Mouse (Mus musculus): ENCODE data around the gene Nup62cl. TPM values are rescaled to one million over a fixed set of nuclear protein-coding genes. Genes with fewer than 3 reads are reported as not detected.

Nup62cl gene
- polyA plus RNA-seq (2014; fragmentation: Nextera tagmentation; extraction: Ambion mirVana) = 3.7 and 5.8 TPM in 2 replicates

DNA sequence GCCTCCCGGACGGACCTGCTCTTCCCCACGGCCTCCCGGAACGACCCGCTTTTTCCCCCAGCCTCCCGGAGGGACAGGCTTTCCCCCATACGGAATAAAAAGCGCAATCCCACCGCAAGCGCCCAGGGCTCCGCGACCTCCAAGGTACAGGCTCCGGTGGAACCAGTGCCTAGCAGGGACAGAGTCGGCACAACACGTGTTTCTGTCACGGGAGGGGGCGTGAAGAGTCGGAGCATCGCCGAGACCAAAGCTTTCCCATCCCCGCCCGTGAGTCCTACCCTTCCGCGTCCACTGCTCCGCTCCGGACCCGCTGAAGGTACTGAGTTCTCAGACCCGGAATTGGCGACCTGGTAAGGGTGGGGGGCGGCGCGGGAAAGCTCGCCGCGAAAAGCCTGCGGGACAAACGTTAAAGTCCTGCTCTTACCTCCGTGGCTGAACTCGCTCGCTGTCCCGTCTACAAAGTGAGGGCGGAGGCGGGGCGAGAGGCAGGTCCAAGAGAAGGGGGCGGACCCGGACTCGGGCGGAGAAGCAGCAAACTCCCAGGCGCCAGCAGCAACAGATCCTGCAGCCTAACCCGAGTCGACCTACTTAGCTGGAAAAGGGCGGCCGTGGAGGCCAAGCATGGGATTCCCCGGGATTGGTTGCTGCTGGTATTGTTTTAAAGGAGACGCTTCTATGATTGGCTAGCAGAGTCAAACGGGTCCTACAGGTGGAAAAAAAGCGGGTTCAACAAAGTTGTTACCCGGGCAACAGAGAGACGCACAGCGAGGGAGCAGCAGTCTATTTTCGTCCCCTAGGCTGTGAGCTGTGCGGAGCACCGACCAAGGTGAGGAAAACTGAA lies at the start of gene Nup62cl, which contains the start of gene Pih1h3b:
TSS of gene Nup62cl (minus strand) at position 578 of the 841 bp plus-strand sequence.
TSS of gene Pih1h3b (plus strand) at position 745 of the 841 bp plus-strand sequence.
- DNase-seq (ENCODE audit: low spot score) (peak; percentile 59), ATAC-seq (ENCODE audit: insufficient read depth, low FRiP score, low TSS enrichment) (peak; percentile 68)
- Histone ChIP-seq H3K4me2 (ENCODE audit: low read depth) (peak within 1 kb of the TSS; percentile 48), H3K27ac (ENCODE audit: low read depth, low read length) (no peak within 1 kb of the TSS), H3K9ac (ENCODE audit: low read length) (no peak within 1 kb of the TSS), H3K4me1 (ENCODE audit: control insufficient read depth, insufficient read depth, low read length) (no peaks in the 10 kb centered on the region), H3K9me3 (ENCODE audit: control insufficient read depth, low read length) (no peaks in the 10 kb centered on the region), H3K27me3 (ENCODE audit: control insufficient read depth, insufficient read depth, low read length) (peaks cover 18% of the 10 kb centered on the region), H3K4me3 (ENCODE audit: low read depth, low read length) (peak within 1 kb of the TSS; percentile 29), H3K36me3 (ENCODE audit: control insufficient read depth, insufficient read depth, low read length) (no peaks in the 10 kb centered on the region)
- 22% methylated on average over 59 of the region's 64 CpGs for WGBS

DNA sequence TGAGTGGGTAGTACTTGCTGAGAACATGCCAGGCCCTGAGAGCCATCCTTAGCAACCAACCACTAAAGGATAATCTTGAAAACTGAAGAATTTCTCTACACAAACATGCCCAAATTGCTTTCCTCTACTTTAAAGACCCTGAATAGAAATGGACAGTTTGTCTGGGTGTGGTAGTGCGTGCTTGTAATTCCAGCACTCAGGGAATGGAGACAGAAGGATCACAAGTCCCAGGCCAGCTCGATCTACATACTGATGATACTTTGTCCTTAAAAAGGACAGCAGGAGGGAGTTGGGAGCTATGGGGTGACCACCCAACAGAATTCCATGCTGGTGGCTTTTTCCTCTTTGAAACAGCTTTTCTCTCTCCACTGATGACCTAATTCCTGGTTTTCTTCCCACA lies 31.6 kb upstream of the Nup62cl start:
- no peak overlapping the region for H3K4me2 ChIP-seq (ENCODE audit: low read depth)
- H3K4me1 ChIP-seq (ENCODE audit: control insufficient read depth, insufficient read depth, low read length) = no peaks in the 10 kb centered on the region
- no peaks in the 10 kb centered on the region for H3K36me3 ChIP-seq (ENCODE audit: control insufficient read depth, insufficient read depth, low read length)
- H3K9ac ChIP-seq (ENCODE audit: low read length) = no peak overlapping the region
- no peak overlapping the region for H3K4me3 ChIP-seq (ENCODE audit: low read depth, low read length)
- H3K27ac ChIP-seq (ENCODE audit: low read depth, low read length) = no peak overlapping the region
- ATAC-seq (ENCODE audit: insufficient read depth, low FRiP score, low TSS enrichment) (no peak), DNase-seq (ENCODE audit: low spot score) (no peak)
- 83% methylated on average over 2 of the region's 2 CpGs for WGBS
- H3K27me3 ChIP-seq (ENCODE audit: control insufficient read depth, insufficient read depth, low read length) = no peaks in the 10 kb centered on the region
- H3K9me3 ChIP-seq (ENCODE audit: control insufficient read depth, low read length) = no peaks in the 10 kb centered on the region

DNA sequence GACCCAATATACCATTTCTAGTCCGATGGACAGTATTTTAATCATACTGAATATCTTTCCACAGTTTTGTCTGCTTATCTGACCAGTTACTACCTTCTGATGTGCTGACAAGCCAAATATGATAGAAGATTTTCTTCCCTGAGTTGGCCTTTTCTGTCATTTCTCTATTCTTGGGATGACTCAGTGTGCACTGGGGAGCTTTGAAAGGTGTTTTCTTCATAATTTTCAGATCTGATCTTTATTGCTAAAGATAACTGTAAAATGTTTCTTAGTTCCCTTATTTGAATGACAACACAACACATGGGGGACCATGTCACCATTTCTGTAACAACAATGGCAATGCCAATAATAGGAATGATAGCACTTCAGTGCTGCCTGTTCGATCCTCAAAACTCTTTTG lies 20.0 kb upstream of the Nup62cl start:
- Histone ChIP-seq H3K4me3 (ENCODE audit: low read depth, low read length) (no peak overlapping the region), H3K27me3 (ENCODE audit: control insufficient read depth, insufficient read depth, low read length) (no peaks in the 10 kb centered on the region), H3K36me3 (ENCODE audit: control insufficient read depth, insufficient read depth, low read length) (no peaks in the 10 kb centered on the region), H3K9me3 (ENCODE audit: control insufficient read depth, low read length) (no peaks in the 10 kb centered on the region), H3K9ac (ENCODE audit: low read length) (no peak overlapping the region), H3K27ac (ENCODE audit: low read depth, low read length) (no peak overlapping the region), H3K4me2 (ENCODE audit: low read depth) (no peak overlapping the region), H3K4me1 (ENCODE audit: control insufficient read depth, insufficient read depth, low read length) (no peaks in the 10 kb centered on the region)
- ATAC-seq (ENCODE audit: insufficient read depth, low FRiP score, low TSS enrichment) = no peak
- no peak for DNase-seq (ENCODE audit: low spot score)
- WGBS = 87% methylated on average over 2 of the region's 2 CpGs

DNA sequence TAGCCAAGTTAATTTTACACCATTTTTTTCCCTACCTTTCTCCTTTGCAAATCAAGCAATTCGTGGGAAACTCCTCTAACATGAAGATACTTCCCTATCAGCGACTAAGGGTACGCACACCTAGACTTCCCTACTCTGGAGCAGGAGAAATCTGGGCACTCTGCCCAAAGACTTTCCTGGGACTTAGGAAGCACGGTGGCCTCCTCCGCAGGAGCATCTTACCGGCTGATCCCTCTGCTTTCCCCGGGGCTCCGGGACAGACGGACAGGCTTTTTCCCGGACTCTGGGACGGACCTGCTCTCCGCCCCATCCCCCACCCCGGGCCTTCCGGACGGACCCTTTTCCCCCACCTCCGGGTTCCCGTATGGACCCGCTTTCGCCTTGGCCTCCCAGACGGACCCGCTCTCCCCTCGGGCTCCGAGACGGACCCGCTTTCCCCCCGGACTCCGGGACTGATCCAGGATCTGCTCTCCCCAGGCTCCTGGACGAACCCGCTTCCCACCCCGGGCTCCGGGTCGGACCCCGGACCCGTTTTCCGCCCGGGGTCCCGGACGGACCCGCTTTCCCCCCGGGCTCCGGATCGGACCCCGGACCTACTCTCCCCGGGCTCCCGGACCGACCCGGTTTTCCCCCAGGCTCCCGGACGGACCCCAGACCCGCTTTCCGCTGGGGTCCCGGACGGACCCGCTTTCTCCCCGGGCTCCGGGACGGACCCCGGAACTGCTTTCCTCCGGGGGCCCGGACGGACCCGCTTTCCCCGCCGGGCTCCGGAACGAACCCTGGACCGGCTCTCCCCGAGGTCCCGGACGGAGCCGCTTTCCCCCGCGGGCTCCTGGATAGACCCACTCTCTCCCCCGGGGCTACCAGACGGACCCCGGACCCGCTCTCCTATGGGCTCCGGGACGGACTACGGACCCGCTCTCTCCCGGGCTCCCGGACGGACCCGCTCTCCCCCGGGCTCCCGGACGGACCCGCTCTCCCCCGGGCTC lies 1.3 kb downstream of the Nup62cl start:
- no peak overlapping the region for H3K9ac ChIP-seq (ENCODE audit: low read length)
- H3K4me3 ChIP-seq (ENCODE audit: low read depth, low read length) = peak overlapping the region; percentile 29
- 19% methylated on average over 54 of the region's 90 CpGs for WGBS
- H3K36me3 ChIP-seq (ENCODE audit: control insufficient read depth, insufficient read depth, low read length) = no peaks in the 10 kb centered on the region
- no peak for ATAC-seq (ENCODE audit: insufficient read depth, low FRiP score, low TSS enrichment)
- DNase-seq (ENCODE audit: low spot score) = peak; percentile 18
- no peak overlapping the region for H3K27ac ChIP-seq (ENCODE audit: low read depth, low read length)
- H3K4me2 ChIP-seq (ENCODE audit: low read depth) = peak overlapping the region; percentile 48
- no peaks in the 10 kb centered on the region for H3K4me1 ChIP-seq (ENCODE audit: control insufficient read depth, insufficient read depth, low read length)
- no peaks in the 10 kb centered on the region for H3K9me3 ChIP-seq (ENCODE audit: control insufficient read depth, low read length)
- peaks cover 18% of the 10 kb centered on the region for H3K27me3 ChIP-seq (ENCODE audit: control insufficient read depth, insufficient read depth, low read length)

DNA sequence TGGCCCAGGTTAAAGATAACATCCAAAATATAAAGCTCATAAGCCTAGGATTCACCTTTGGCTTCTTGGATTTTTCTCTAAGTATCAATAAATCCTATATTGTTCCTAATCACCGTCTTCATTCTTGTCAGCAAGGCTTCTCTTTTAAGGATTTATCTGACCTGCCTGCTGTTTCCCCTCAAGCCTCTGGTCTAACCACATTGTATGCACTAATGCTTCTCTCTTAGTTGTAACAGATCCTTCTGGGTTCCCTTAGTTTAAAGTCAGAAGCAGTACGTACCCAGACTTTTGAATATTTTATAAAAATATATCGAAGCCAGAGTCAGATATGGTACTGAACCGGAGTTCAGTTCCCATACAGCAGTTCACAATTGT lies 63.8 kb downstream of the Nup62cl start:
- no peak for DNase-seq (ENCODE audit: low spot score)
- Histone ChIP-seq H3K27ac (ENCODE audit: low read depth, low read length) (no peak overlapping the region), H3K9ac (ENCODE audit: low read length) (no peak overlapping the region), H3K4me2 (ENCODE audit: low read depth) (no peak overlapping the region), H3K4me3 (ENCODE audit: low read depth, low read length) (peak overlapping the region; percentile 49), H3K4me1 (ENCODE audit: control insufficient read depth, insufficient read depth, low read length) (no peaks in the 10 kb centered on the region), H3K27me3 (ENCODE audit: control insufficient read depth, insufficient read depth, low read length) (no peaks in the 10 kb centered on the region), H3K36me3 (ENCODE audit: control insufficient read depth, insufficient read depth, low read length) (no peaks in the 10 kb centered on the region), H3K9me3 (ENCODE audit: control insufficient read depth, low read length) (no peaks in the 10 kb centered on the region)
- ATAC-seq (ENCODE audit: insufficient read depth, low FRiP score, low TSS enrichment) = peak; percentile 41
- 82% methylated on average over 4 of the region's 4 CpGs for WGBS

DNA sequence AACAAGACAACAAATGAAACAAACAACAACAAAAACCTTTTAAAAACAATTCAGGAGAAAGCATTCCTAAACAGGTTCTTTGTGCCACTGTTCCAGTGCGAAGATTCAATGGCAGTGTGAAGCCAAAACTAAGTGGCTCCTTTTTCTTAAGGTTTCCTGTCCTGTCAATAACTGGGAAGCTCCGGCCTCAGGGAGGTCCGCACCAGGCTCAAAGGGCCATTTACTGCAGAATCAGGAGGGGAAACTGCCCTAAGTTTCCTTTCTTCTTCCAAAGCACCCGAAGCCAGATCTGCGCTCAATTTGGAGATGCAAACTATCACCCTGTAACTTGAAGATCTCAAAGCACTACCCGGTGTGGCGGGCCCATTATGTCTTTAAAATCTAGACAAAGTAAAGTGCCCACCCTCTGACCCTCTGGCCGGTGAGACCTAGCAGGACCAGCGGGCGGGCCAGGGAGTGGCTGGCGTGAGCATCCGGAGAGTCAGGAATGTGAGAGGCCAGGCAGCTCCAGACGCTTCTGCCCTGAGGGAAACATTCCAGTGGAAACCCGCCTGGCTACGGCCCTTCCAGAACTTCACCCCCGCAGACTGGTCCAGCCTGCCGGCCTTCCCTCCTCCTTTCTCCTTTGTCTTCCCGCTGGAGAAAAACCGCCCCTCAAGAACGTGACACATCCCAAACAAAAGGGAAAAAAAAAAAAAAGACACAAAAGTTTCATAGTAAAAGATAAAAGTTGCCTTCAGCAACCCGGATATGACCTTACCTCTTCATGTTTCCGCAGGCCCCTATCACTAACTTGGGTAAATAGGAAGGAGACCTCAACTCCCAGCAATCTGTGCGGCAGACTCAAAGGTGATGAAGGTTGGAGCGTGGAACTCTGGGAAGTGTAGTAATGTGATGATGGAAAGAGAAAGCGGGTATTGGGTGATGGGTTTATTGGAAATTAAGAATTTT lies 64.5 kb downstream of the Nup62cl start, which contains the start of gene Rbm41:
TSS of gene Rbm41 (minus strand) at position 856 of the 951 bp plus-strand sequence.
- peak; percentile 46 for DNase-seq (ENCODE audit: low spot score)
- peak within 1 kb of the TSS; percentile 39; the same call in 1 of the 2 replicates for H3K27ac ChIP-seq (ENCODE audit: low read depth, low read length)
- 20% methylated on average over 25 of the region's 25 CpGs for WGBS

DNA sequence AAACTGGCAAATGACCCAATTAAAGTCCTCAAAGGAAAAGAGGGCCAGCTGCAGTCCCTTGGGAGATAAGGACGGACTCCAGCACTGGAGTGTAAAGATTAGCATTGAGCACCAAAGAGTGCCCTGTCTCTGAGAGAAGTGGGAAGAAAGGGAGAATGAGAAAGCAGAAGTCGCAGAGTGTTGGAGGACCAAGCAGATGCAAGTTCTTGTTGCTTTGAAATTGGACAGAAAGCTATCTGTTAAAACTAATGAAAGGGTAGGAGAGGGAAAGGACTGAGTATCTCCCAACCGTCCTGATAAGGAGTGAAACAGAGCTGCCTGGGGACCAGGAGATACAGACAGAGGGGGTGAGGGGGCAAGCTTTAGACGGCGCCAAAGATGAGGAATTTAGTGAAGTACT lies 80.4 kb downstream of the Nup62cl start:
- DNase-seq (ENCODE audit: low spot score) = no peak
- no peak overlapping the region for H3K27ac ChIP-seq (ENCODE audit: low read depth, low read length)
- no peak for ATAC-seq (ENCODE audit: insufficient read depth, low FRiP score, low TSS enrichment)
- no peaks in the 10 kb centered on the region for H3K4me1 ChIP-seq (ENCODE audit: control insufficient read depth, insufficient read depth, low read length)
- H3K9ac ChIP-seq (ENCODE audit: low read length) = no peak overlapping the region
- WGBS = 89% methylated on average over 5 of the region's 5 CpGs
- no peak overlapping the region for H3K4me2 ChIP-seq (ENCODE audit: low read depth)
- no peaks in the 10 kb centered on the region for H3K27me3 ChIP-seq (ENCODE audit: control insufficient read depth, insufficient read depth, low read length)
- no peak overlapping the region for H3K4me3 ChIP-seq (ENCODE audit: low read depth, low read length)
- H3K36me3 ChIP-seq (ENCODE audit: control insufficient read depth, insufficient read depth, low read length) = no peaks in the 10 kb centered on the region
- H3K9me3 ChIP-seq (ENCODE audit: control insufficient read depth, low read length) = no peaks in the 10 kb centered on the region

More for the DNA sequence above, 64.5 kb downstream of the Nup62cl start, which contains the start of gene Rbm41:
- Histone ChIP-seq H3K9me3 (ENCODE audit: control insufficient read depth, low read length) (no peaks in the 10 kb centered on the region), H3K36me3 (ENCODE audit: control insufficient read depth, insufficient read depth, low read length) (no peaks in the 10 kb centered on the region), H3K27me3 (ENCODE audit: control insufficient read depth, insufficient read depth, low read length) (no peaks in the 10 kb centered on the region), H3K4me3 (ENCODE audit: low read depth, low read length) (peak within 1 kb of the TSS; percentile 49), H3K4me2 (ENCODE audit: low read depth) (peak within 1 kb of the TSS; percentile 42), H3K4me1 (ENCODE audit: control insufficient read depth, insufficient read depth, low read length) (no peaks in the 10 kb centered on the region), H3K9ac (ENCODE audit: low read length) (peak within 1 kb of the TSS; percentile 65)
- peak; percentile 94 for ATAC-seq (ENCODE audit: insufficient read depth, low FRiP score, low TSS enrichment)

Data from neural tube, embryonic 11.5 days (tissue).